ENCODE assay signal across 8 mouse cellular contexts in the genomic region with DNA sequence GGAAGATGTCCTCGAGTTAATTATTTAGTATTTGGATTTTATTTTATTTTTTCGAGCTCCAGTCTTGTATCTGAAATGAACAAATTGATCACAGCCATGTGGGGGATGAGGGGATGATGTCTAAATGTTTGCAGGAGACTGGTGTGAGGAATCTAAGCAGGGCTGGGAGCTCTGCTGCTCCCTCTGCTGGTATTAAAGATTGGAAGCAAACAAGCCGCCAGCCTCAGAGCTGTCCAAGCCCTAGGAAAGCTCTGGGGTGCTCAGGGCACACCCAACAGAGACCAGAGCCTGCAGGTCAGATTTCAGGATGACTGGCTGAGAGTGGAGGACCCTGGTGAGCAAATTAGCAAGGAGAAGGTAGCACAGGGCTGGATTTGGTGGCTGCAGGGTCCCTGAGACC.
A peak's percentile ranks its signal among the peaks of the same experiment; 100 is the strongest.
DNase-seq lines count a peak whose midpoint lies in the region; ATAC-seq and TF ChIP-seq lines count a peak whose summit lies in the region.

No protein-coding gene starts in this region.

- no peaks in the 10 kb centered on the region for H3K79me2 ChIP-seq in CH12.LX (replicated peaks; ENCODE audit: control insufficient read depth, extremely low read depth, insufficient read depth, poor library complexity, severe bottlenecking)

- TF ChIP-seq RAD21 in CH12.LX (IDR thresholded peaks at IDR 0.05; ENCODE audit: low read depth, low read length), result peak; percentile 71

- H3K4me1 ChIP-seq in CH12.LX (ENCODE audit: control insufficient read depth in 1 of 2, insufficient read depth in 2 of 2), result peaks cover 3 to 5% of the 10 kb centered on the region in 2 experiments; a peak in 3 of 4 replicates
- peaks cover 15% of the 10 kb centered on the region for H3K4me1 ChIP-seq in forebrain, embryonic 10.5 days
- no peaks in the 10 kb centered on the region for H3K4me1 ChIP-seq in hindbrain, embryonic 15.5 days (replicated peaks)

- DNase-seq in 3T3-L1 (ENCODE audit: low read depth, low spot score) (peak; percentile 69), CH12.LX (ENCODE audit: extremely low read depth) (peak; percentile 47)
- DNase-seq in c-Kit-positive CD71-positive TER-119-negative erythroid progenitor cells, embryonic 14.5 days (ENCODE audit: low read depth), result peak; percentile 3
- DNase-seq in forebrain, embryonic 10.5 days (ENCODE audit: extremely low spot score, low spot score), result peak; percentile 39
- DNase-seq in left cerebral cortex, postnatal 4 days, result peak; percentile 54
- peak; percentile 69 for DNase-seq in naive thymus-derived CD4-positive, alpha-beta T cell, adult 2 months (ENCODE audit: low read depth)

- peak; percentile 13 to 77; a peak in 3 of 4 replicates for TF ChIP-seq CTCF in CH12.LX (conservative IDR thresholded peaks at IDR 0.05 in 1 of 2, IDR thresholded peaks at IDR 0.05 in 1 of 2; ENCODE audit: low read depth in 2 of 2, low read length in 2 of 2)

- H3K9me3 ChIP-seq in CH12.LX (replicated peaks; ENCODE audit: low read length), result no peaks in the 10 kb centered on the region
- no peaks in the 10 kb centered on the region for H3K9me3 ChIP-seq in forebrain, embryonic 10.5 days
- no peaks in the 10 kb centered on the region for H3K9me3 ChIP-seq in hindbrain, embryonic 15.5 days

- H3K4me3 ChIP-seq in CH12.LX (replicated peaks in 1 of 3; ENCODE audit: low read depth in 2 of 3, low read length in 2 of 3, poor library complexity in 1 of 3), result no peak overlapping the region
- no peak overlapping the region for H3K4me3 ChIP-seq in forebrain, embryonic 10.5 days
- H3K4me3 ChIP-seq in hindbrain, embryonic 15.5 days, result no peak overlapping the region

- TF ChIP-seq POLR2A in CH12.LX (IDR thresholded peaks at IDR 0.05; ENCODE audit: low read depth, low read length), result no peak

- peaks cover 3% of the 10 kb centered on the region for H3K27me3 ChIP-seq in CH12.LX (replicated peaks)
- H3K27me3 ChIP-seq in forebrain, embryonic 10.5 days (ENCODE audit: poor library complexity, severe bottlenecking), result no peaks in the 10 kb centered on the region
- H3K27me3 ChIP-seq in hindbrain, embryonic 15.5 days, result no peaks in the 10 kb centered on the region

- intact Hi-C loops in left cerebral cortex, postnatal 4 days (cut with DNase I), result loop anchor here (5.0 to 10.0 kb wide), 2 partner anchors 331 to 563 kb away; partner anchors contain the start of gene Fut8

- H3K27ac ChIP-seq in CH12.LX (ENCODE audit: insufficient read depth, low read depth), result no peak overlapping the region
- no peak overlapping the region for H3K27ac ChIP-seq in forebrain, embryonic 10.5 days
- H3K27ac ChIP-seq in hindbrain, embryonic 15.5 days (replicated peaks), result no peak overlapping the region

- in situ Hi-C loops in CH12.LX (cut with MboI; ENCODE audit: low pct_ligation_motif_present, low pct_unique_long_range_greater_than_20kb, low sequenced_read_pairs), result no loop called here

- WGBS in forebrain, embryonic 10.5 days, result 13% methylated on average over 3 of the region's 3 CpGs
- WGBS in hindbrain, embryonic 15.5 days, result 8% methylated on average over 3 of the region's 3 CpGs

- H3K4me2 ChIP-seq in CH12.LX (ENCODE audit: insufficient read depth, low read depth, poor library complexity, severe bottlenecking), result no peak overlapping the region
- H3K4me2 ChIP-seq in hindbrain, embryonic 15.5 days, result no peak overlapping the region

- TF ChIP-seq EP300 in CH12.LX (IDR thresholded peaks at IDR 0.05; ENCODE audit: low read length), result no peak

- peak; percentile 74; the same call in 1 of the 2 replicates for ATAC-seq in hindbrain, embryonic 15.5 days (ENCODE audit: low FRiP score, low read depth)
- no peak for ATAC-seq in activated CD4-positive, CD25-positive, alpha-beta regulatory T cell, adult 4 months

- dilution Hi-C loops in CH12.LX (cut with MboI; ENCODE audit: extremely low pct_ligation_motif_present, extremely low pct_unique_long_range_greater_than_20kb, low sequenced_read_pairs), result no loop called here

- H3K36me3 ChIP-seq in CH12.LX (replicated peaks in 1 of 2; ENCODE audit: control insufficient read depth in 1 of 2, insufficient read depth in 1 of 2, low read length in 1 of 2), result no peaks in the 10 kb centered on the region
- no peaks in the 10 kb centered on the region for H3K36me3 ChIP-seq in forebrain, embryonic 10.5 days (replicated peaks)
- H3K36me3 ChIP-seq in hindbrain, embryonic 15.5 days, result no peaks in the 10 kb centered on the region

- H3K9ac ChIP-seq in CH12.LX (ENCODE audit: insufficient read depth, low read depth), result no peak overlapping the region
- H3K9ac ChIP-seq in hindbrain, embryonic 15.5 days, result no peak overlapping the region

TF ChIP-seq in CH12.LX, 34 proteins besides CTCF, POLR2A, EP300 and RAD21:
- TF ChIP-seq USF1 (IDR thresholded peaks at IDR 0.05; ENCODE audit: low read depth, low read length), result no peak
- TF ChIP-seq SMC3 (IDR thresholded peaks at IDR 0.05; ENCODE audit: low read depth, low read length), result peak; percentile 92
- TF ChIP-seq MXI1 (IDR thresholded peaks at IDR 0.05; ENCODE audit: low read depth, low read length), result no peak
- 0 out of 2 replicates have a peak, but pooled peaks have one; percentile 13 for TF ChIP-seq IRF4 (IDR thresholded peaks at IDR 0.05; ENCODE audit: low read depth, low read length)
- TF ChIP-seq CHD1 (IDR thresholded peaks at IDR 0.05; ENCODE audit: low read depth, low read length), result no peak
- no peak for TF ChIP-seq ZC3H11A (IDR thresholded peaks at IDR 0.05; ENCODE audit: low read depth, low read length)
- 0 out of 2 replicates have a peak, but pooled peaks have one; percentile 22 for TF ChIP-seq ZNF384 (IDR thresholded peaks at IDR 0.05; ENCODE audit: low read depth, low read length)
- TF ChIP-seq NELFE (IDR thresholded peaks at IDR 0.05; ENCODE audit: low read depth, low read length), result no peak
- TF ChIP-seq UBTF (IDR thresholded peaks at IDR 0.05; ENCODE audit: low read depth, low read length), result no peak
- no peak for TF ChIP-seq MAFK (IDR thresholded peaks at IDR 0.05; ENCODE audit: insufficient replicate concordance, low read length)
- no peak for TF ChIP-seq E2F4 (IDR thresholded peaks at IDR 0.05; ENCODE audit: insufficient replicate concordance, low read depth, low read length)

Comparison
In these comparisons a context has a peak if more than half of its experiments do, and no peak if none do; other contexts are left out.
1. DNase-seq: peak in every context shown above with its lines; median percentile 69 in 3T3-L1; 69 in naive thymus-derived CD4-positive, alpha-beta T cell, adult 2 months; 54 in left cerebral cortex, postnatal 4 days; 47 in CH12.LX; 39 in forebrain, embryonic 10.5 days; 3 in c-Kit-positive CD71-positive TER-119-negative erythroid progenitor cells, embryonic 14.5 days.